Mouse (Mus musculus) B cell, adult 62 days (primary cell): ENCODE data around the gene Pitx3. TPM values are rescaled to one million over a fixed set of nuclear protein-coding genes. Genes with fewer than 3 reads are reported as not detected.

Source experiments
- total RNA-seq: library from RNA; stranded (reverse); gene quantifications from 4 replicates; pipeline ENCODE4 v1.2.4, GENCODE M21; 2023

The Pitx3 gene
- not detected in 4 replicates for total RNA-seq

GRCm38 (mm10) chr19:46147511-46148371 lies at the start of gene Pitx3:
Gene Pitx3 (minus strand): TSS chr19:46148326.

GRCm38 (mm10) chr19:46152127-46152803 lies 4.1 kb upstream of the Pitx3 start, which contains the start of gene Gbf1:
Gene Gbf1 (plus strand): TSS chr19:46152509.

GRCm38 (mm10) chr19:46131694-46132525 lies 16.2 kb downstream of the Pitx3 start, which contains the start of gene Elovl3:
Gene Elovl3 (plus strand): TSS chr19:46131897.

Other genes starting within 250 kb of the Pitx3 start
- 27.1 to 31.1 TPM (median 29.8 TPM) in 4 replicates for gene Armh3, start 149.8 kb downstream of the Pitx3 start, total RNA-seq
- 5.9 to 8.8 TPM (median 6.8 TPM) in 4 replicates for gene Hps6, start 144.8 kb downstream of the Pitx3 start, total RNA-seq
- 73.8 to 83.0 TPM (median 79.6 TPM) in 4 replicates for gene Pprc1, start 103.4 kb downstream of the Pitx3 start, total RNA-seq
- 226 to 244 TPM (median 231 TPM) in 4 replicates for gene Ldb1, start 103.1 kb downstream of the Pitx3 start, total RNA-seq
- 84.7 to 96.1 TPM (median 89.8 TPM) in 4 replicates for gene Nolc1, start 72.5 kb downstream of the Pitx3 start, total RNA-seq
- not detected in 4 replicates for gene Elovl3, start 16.4 kb downstream of the Pitx3 start, total RNA-seq
- 121 to 133 TPM (median 123 TPM) in 4 replicates for gene Gbf1, start 4.2 kb upstream of the Pitx3 start, total RNA-seq
- gene Nfkb2, start 156.0 kb upstream of the Pitx3 start, total RNA-seq = 239 to 257 TPM (median 249 TPM) in 4 replicates
- 0.35 to 1.3 TPM (median 0.73 TPM) in 4 replicates for gene Psd, start 178.8 kb upstream of the Pitx3 start, total RNA-seq
- gene Fbxl15, start 179.9 kb upstream of the Pitx3 start, total RNA-seq = 3.6 to 6.8 TPM (median 5.7 TPM) in 4 replicates
- gene Cuedc2, start 190.4 kb upstream of the Pitx3 start, total RNA-seq = 60.0 to 65.8 TPM (median 60.6 TPM) in 4 replicates
- gene Mfsd13a, start 192.8 kb upstream of the Pitx3 start, total RNA-seq = 0.34 to 1.0 TPM (median 0.60 TPM) in 4 replicates
- not detected in 4 replicates for gene 2310034G01Rik, start 202.0 kb upstream of the Pitx3 start, total RNA-seq
- 88.3 to 94.3 TPM (median 92.1 TPM) in 4 replicates for gene Actr1a, start 247.4 kb upstream of the Pitx3 start, total RNA-seq
- 41.1 to 44.3 TPM (median 42.4 TPM) in 4 replicates for gene Sufu, start 248.6 kb upstream of the Pitx3 start, total RNA-seq